ENCODE assay signal across 16 mouse cellular contexts in genomic region chr17:93665889-93666288, GRCm38 (mm10).
"Had no signal": no experiment of that assay in that cellular context is flagged by ENCODE, and none has a peak within 500 bp of the region (broad histone marks: within the 10 kb centered on the region; RNA-seq: fewer than 3 reads in every experiment).

No protein-coding gene starts in this region.

- H3K27me3 ChIP-seq: stomach, embryonic 15.5 days had no signal

- H3K27ac ChIP-seq: neural tube, embryonic 13.5 days; neural tube, embryonic 15.5 days; stomach, embryonic 15.5 days; stomach, postnatal 0 days had no signal

- H3K36me3 ChIP-seq: neural tube, embryonic 13.5 days; neural tube, embryonic 15.5 days; stomach, embryonic 15.5 days had no signal

- H3K4me1 ChIP-seq: neural tube, embryonic 13.5 days; neural tube, embryonic 15.5 days; stomach, embryonic 15.5 days had no signal

- H3K4me3 ChIP-seq: neural tube, embryonic 13.5 days; neural tube, embryonic 15.5 days; stomach, embryonic 15.5 days had no signal

- H3K4me2 ChIP-seq: neural tube, embryonic 13.5 days; neural tube, embryonic 15.5 days; stomach, embryonic 15.5 days had no signal

- H3K9me3 ChIP-seq: neural tube, embryonic 13.5 days; neural tube, embryonic 15.5 days; stomach, embryonic 15.5 days had no signal

- H3K9ac ChIP-seq: neural tube, embryonic 13.5 days; neural tube, embryonic 15.5 days; stomach, embryonic 15.5 days had no signal

- DNase-seq: retina, postnatal 1 day; right cerebral cortex, adult 18-20 months; right cerebral cortex, postnatal 14 days; right cerebral cortex, postnatal 25 days; right cerebral cortex, postnatal 4 days; spleen, adult 18-20 months; thymus, adult 18-20 months; thymus, adult 2 months; thymus, postnatal 14 days; thymus, postnatal 25 days; thymus, postnatal 36 days; thymus, postnatal 4 days had no signal
